Mouse (Mus musculus): Measurements from ENCODE around the gene Setd1a.

DNA sequence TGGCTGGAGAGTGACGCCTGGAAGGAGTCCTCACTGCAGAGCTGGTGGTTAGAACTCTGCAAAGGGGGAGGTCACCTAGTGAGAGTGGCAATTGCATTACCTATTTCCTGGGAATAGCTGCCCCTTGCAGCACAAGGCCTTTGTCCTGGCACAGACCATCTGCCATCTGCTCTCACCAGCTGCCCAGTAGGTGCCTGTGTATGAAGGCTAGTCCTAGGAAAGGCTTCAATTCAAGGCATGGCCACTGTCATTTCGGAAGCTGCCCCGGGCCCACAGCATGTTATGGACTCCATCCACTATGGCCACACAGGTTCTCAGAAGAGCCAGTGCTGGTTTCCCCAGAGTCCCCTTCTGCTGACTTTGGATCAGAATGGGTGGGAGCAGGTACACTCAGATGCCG is 22.1 kb downstream of the Setd1a start:
- no peak for TF ChIP-seq CTCF (IDR thresholded peaks at IDR 0.05; ENCODE audit: low read depth)
- no peak for TF ChIP-seq EP300 (IDR thresholded peaks at IDR 0.05; ENCODE audit: low read depth)
